23 mouse cellular contexts compared by ENCODE assay signal in the genomic region with DNA sequence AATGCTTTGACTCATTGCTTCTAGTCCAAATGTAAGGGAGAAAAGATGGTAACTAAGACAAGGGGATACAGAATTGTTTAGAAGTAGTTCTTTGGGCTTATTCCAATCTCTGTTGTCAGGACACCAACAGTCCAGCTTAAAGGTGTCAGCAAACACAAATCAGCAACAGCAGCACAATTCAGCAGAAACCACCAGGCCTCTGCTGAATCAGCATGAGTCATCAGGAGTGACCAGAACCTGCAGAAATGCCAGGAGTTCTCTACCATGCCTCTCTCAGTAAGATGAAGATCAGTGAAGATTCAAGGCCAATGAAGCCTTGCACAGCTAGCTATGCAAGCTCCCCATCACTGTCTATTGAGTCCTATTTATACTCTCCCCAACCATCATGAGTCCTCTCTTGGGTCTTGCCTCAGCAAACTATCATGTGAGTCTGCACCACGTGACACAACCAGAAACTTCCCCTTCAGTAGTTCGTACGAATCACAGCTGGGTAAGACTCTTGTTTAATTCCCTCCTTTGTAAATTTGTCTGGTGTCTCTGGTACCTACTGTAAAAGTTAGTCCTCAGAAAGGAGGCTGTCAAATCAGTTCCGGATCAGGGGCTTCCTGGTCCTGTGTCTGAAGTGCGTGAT.
"Had no signal": no experiment of that assay in that cellular context is flagged by ENCODE, and none has a peak within 500 bp of the region (broad histone marks: within the 10 kb centered on the region; RNA-seq: fewer than 3 reads in every experiment).

No protein-coding gene starts in this region.

- H3K27ac ChIP-seq: heart, embryonic 10.5 days; hindbrain, embryonic 13.5 days; hindbrain, embryonic 15.5 days; hindbrain, postnatal 0 days; kidney, embryonic 15.5 days; kidney, postnatal 0 days; limb, embryonic 13.5 days; limb, embryonic 15.5 days; liver, embryonic 12.5 days had no signal

- H3K4me1 ChIP-seq: hindbrain, embryonic 13.5 days; hindbrain, embryonic 15.5 days; kidney, embryonic 15.5 days; limb, embryonic 13.5 days; limb, embryonic 15.5 days; liver, embryonic 12.5 days had no signal

- H3K27me3 ChIP-seq: heart, embryonic 12.5 days; hindbrain, embryonic 13.5 days; hindbrain, embryonic 15.5 days; kidney, embryonic 15.5 days; limb, embryonic 13.5 days; limb, embryonic 15.5 days; liver, embryonic 12.5 days had no signal

- H3K9me3 ChIP-seq: heart, embryonic 10.5 days; heart, embryonic 12.5 days; hindbrain, embryonic 13.5 days; hindbrain, embryonic 15.5 days; kidney, embryonic 15.5 days; limb, embryonic 13.5 days; limb, embryonic 15.5 days; liver, embryonic 12.5 days had no signal

- H3K9ac ChIP-seq: heart, embryonic 12.5 days; hindbrain, embryonic 13.5 days; hindbrain, embryonic 15.5 days; kidney, embryonic 15.5 days; limb, embryonic 13.5 days; limb, embryonic 15.5 days; liver, embryonic 12.5 days had no signal

- DNase-seq: gastrocnemius, postnatal 14 days; gastrocnemius, postnatal 36 days; heart, adult 18-20 months; heart, postnatal 10 days; kidney, adult 11 months; kidney, adult 2 months; kidney, adult 9 months; kidney, postnatal 14 days; kidney, postnatal 36 days; layer of hippocampus, adult 9-11 months; layer of hippocampus, postnatal 36 days; left cerebral cortex, postnatal 4 days had no signal

- H3K4me3 ChIP-seq: heart, embryonic 10.5 days; heart, embryonic 12.5 days; hindbrain, embryonic 13.5 days; hindbrain, embryonic 15.5 days; kidney, embryonic 15.5 days; limb, embryonic 13.5 days; limb, embryonic 15.5 days; liver, embryonic 12.5 days had no signal

- H3K4me2 ChIP-seq: heart, embryonic 12.5 days; hindbrain, embryonic 13.5 days; hindbrain, embryonic 15.5 days; kidney, embryonic 15.5 days; limb, embryonic 13.5 days; limb, embryonic 15.5 days; liver, embryonic 12.5 days had no signal

- ATAC-seq: hindbrain, postnatal 0 days; intestine, embryonic 16.5 days; liver, embryonic 12.5 days had no signal

- H3K36me3 ChIP-seq: heart, embryonic 10.5 days; heart, embryonic 12.5 days; hindbrain, embryonic 13.5 days; hindbrain, embryonic 15.5 days; kidney, embryonic 15.5 days; limb, embryonic 13.5 days; limb, embryonic 15.5 days; liver, embryonic 12.5 days had no signal
